Comparison of ENCODE assay signal across 12 mouse cellular contexts in the genomic region with DNA sequence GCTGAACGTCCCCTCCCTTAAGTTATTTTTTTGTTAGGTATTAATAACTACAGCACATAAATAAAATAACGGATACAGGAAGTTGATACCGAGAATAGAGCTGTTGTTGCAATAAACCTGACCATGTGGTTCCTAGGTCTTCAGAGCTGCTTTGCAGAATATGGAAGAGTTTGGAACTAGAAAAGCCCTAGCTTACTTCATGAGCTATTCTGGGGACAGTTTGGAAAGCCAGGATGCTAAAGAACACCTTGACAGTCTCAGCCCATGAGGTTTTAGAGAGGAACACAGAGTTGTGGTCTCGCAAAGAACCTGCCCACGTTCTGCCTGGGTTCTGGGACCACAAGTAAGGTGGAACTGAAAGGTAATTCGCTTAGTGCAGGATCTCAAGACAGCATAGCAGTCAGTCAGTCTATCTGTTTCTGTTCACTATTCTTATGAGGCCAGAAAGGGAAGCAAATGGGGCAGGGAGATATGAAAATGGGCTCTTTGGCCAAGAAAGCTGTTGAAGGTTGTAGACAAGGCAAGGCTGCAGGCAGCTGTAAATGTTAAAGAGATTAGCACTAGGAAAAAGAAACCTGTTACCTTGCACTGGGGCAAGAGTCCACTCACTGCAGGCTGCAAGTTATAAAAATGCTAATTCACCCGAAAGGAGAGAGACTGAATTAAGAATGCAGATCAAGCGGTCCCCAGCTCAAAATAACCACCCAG. TPM values are rescaled to one million over a fixed set of nuclear protein-coding genes. Genes with fewer than 3 reads are reported as not detected.
DNase-seq lines count a peak whose midpoint lies in the region; ATAC-seq and TF ChIP-seq lines count a peak whose summit lies in the region.
"Had no signal": no experiment of that assay in that cellular context is flagged by ENCODE, and none has a peak within 500 bp of the region (broad histone marks: within the 10 kb centered on the region; RNA-seq: fewer than 3 reads in every experiment).

No protein-coding gene starts in this region.

- ATAC-seq in kidney, embryonic 14.5 days (ENCODE audit: low FRiP score, low TSS enrichment) = no peak
- ATAC-seq in kidney, embryonic 15.5 days (replicated peaks; ENCODE audit: low FRiP score) = no peak
- peak; percentile 14; the same call in 1 of the 2 replicates for ATAC-seq in liver, postnatal 0 days

- TF ChIP-seq CTCF in bone marrow, adult 2 months (IDR thresholded peaks at IDR 0.05; ENCODE audit: control insufficient read depth, insufficient read depth, low read length) = no peak
- no peak for TF ChIP-seq CTCF in liver, postnatal 0 days (IDR thresholded peaks at IDR 0.05; ENCODE audit: low read depth)

- no peak overlapping the region for H3K9ac ChIP-seq in kidney, embryonic 14.5 days (ENCODE audit: low read depth, low read length)
- no peak overlapping the region for H3K9ac ChIP-seq in kidney, embryonic 15.5 days
- no peak overlapping the region for H3K9ac ChIP-seq in liver, postnatal 0 days (replicated peaks)
- H3K9ac ChIP-seq: heart, embryonic 15.5 days; lung, embryonic 14.5 days had no signal

- H3K36me3 ChIP-seq in kidney, embryonic 14.5 days (ENCODE audit: control insufficient read depth, insufficient read depth, low read length) = peaks cover 14% of the 10 kb centered on the region
- H3K36me3 ChIP-seq in kidney, embryonic 15.5 days = peaks cover 19% of the 10 kb centered on the region
- H3K36me3 ChIP-seq in liver, postnatal 0 days (replicated peaks; ENCODE audit: insufficient read depth, low read length) = peaks cover 6% of the 10 kb centered on the region; the same call in 1 of the 2 replicates
- H3K36me3 ChIP-seq: heart, embryonic 15.5 days had no signal

- WGBS in kidney, embryonic 14.5 days = 57% methylated on average over 8 of the region's 8 CpGs
- 16% methylated on average over 8 of the region's 8 CpGs for WGBS in bone marrow, adult 2 months
- 61% methylated on average over 8 of the region's 8 CpGs for WGBS in kidney, embryonic 15.5 days
- WGBS in liver, postnatal 0 days (ENCODE audit: insufficient replicate concordance) = 35% methylated on average over 8 of the region's 8 CpGs

- H3K4me3 ChIP-seq in kidney, embryonic 14.5 days (ENCODE audit: low read length) = no peak overlapping the region
- no peak overlapping the region for H3K4me3 ChIP-seq in bone marrow, adult 2 months (replicated peaks; ENCODE audit: control insufficient read depth, low read depth, low read length)
- no peak overlapping the region for H3K4me3 ChIP-seq in kidney, embryonic 15.5 days (replicated peaks)
- no peak overlapping the region for H3K4me3 ChIP-seq in liver, postnatal 0 days (ENCODE audit: low read depth, low read length)
- H3K4me3 ChIP-seq: heart, embryonic 15.5 days had no signal

- H3K27me3 ChIP-seq in kidney, embryonic 14.5 days (ENCODE audit: control insufficient read depth, insufficient read depth, low read length) = no peaks in the 10 kb centered on the region
- no peaks in the 10 kb centered on the region for H3K27me3 ChIP-seq in kidney, embryonic 15.5 days
- H3K27me3 ChIP-seq in liver, postnatal 0 days (ENCODE audit: insufficient read depth, low read length) = no peaks in the 10 kb centered on the region
- H3K27me3 ChIP-seq: heart, embryonic 15.5 days had no signal

- no peak for TF ChIP-seq POLR2A in bone marrow, adult 2 months (IDR thresholded peaks at IDR 0.05; ENCODE audit: borderline replicate concordance, control insufficient read depth, low read depth, low read length)

- H3K4me2 ChIP-seq in kidney, embryonic 14.5 days (replicated peaks; ENCODE audit: low read depth, low read length) = no peak overlapping the region
- peak overlapping the region; percentile 34 for H3K4me2 ChIP-seq in kidney, embryonic 15.5 days
- H3K4me2 ChIP-seq in liver, postnatal 0 days (ENCODE audit: low read depth, low read length) = no peak overlapping the region
- H3K4me2 ChIP-seq: heart, embryonic 15.5 days; lung, embryonic 14.5 days; midbrain, embryonic 11.5 days had no signal

- peak; percentile 78 for TF ChIP-seq EP300 in liver, postnatal 0 days (IDR thresholded peaks at IDR 0.05; ENCODE audit: low read depth)

- no peaks in the 10 kb centered on the region for H3K9me3 ChIP-seq in kidney, embryonic 14.5 days (ENCODE audit: control insufficient read depth, low read length)
- no peaks in the 10 kb centered on the region for H3K9me3 ChIP-seq in kidney, embryonic 15.5 days (replicated peaks)
- H3K9me3 ChIP-seq in liver, postnatal 0 days (ENCODE audit: low read length) = no peaks in the 10 kb centered on the region
- H3K9me3 ChIP-seq: heart, embryonic 15.5 days had no signal

- peak; percentile 26 for DNase-seq in kidney, adult 11 months
- DNase-seq in liver, postnatal 0 days = no peak
- no peak for DNase-seq in adrenal gland, postnatal 36 days
- no peak for DNase-seq in left cerebral cortex, postnatal 36 days (ENCODE audit: low spot score in 2 of 2)
- no peak for DNase-seq in adrenal gland, postnatal 14 days
- DNase-seq: gastrocnemius, postnatal 10 days; lung, embryonic 14.5 days had no signal

- no peak overlapping the region for H3K27ac ChIP-seq in kidney, embryonic 14.5 days (ENCODE audit: low read depth, low read length)
- peak overlapping the region; percentile 70 for H3K27ac ChIP-seq in bone marrow, adult 2 months (ENCODE audit: control insufficient read depth, insufficient read depth, low read depth, low read length, poor library complexity)
- peak overlapping the region; percentile 51 for H3K27ac ChIP-seq in kidney, embryonic 15.5 days
- peak overlapping the region; percentile 72 for H3K27ac ChIP-seq in liver, postnatal 0 days (ENCODE audit: low read depth)
- H3K27ac ChIP-seq: heart, embryonic 15.5 days had no signal

- no peaks in the 10 kb centered on the region for H3K4me1 ChIP-seq in kidney, embryonic 14.5 days (ENCODE audit: control insufficient read depth, insufficient read depth, low read length)
- peaks cover 21% of the 10 kb centered on the region for H3K4me1 ChIP-seq in bone marrow, adult 2 months (ENCODE audit: control insufficient read depth, insufficient read depth, low read length)
- peaks cover 15% of the 10 kb centered on the region for H3K4me1 ChIP-seq in kidney, embryonic 15.5 days
- H3K4me1 ChIP-seq in liver, postnatal 0 days (ENCODE audit: insufficient read depth) = peaks cover 26% of the 10 kb centered on the region

- intact Hi-C loops in left cerebral cortex, postnatal 36 days (cut with DNase I) = no loop called here

RNA-seq across cellular contexts. Expression of a gene that starts 10.5 kb away (rescaled TPM):
- polyA plus RNA-seq in kidney, embryonic 14.5 days (2014; fragmentation: Nextera tagmentation; extraction: Ambion mirVana) = 609 and 623 TPM in 2 replicates
- polyA plus RNA-seq in bone marrow, adult 2 months (2011; ENCODE audit: insufficient read depth, insufficient read length, low replicate concordance, missing spikeins) = 790 and 1,396 TPM in 2 replicates
- 425 and 436 TPM in 2 replicates for polyA plus RNA-seq in kidney, embryonic 15.5 days (2015; fragmentation: Nextera tagmentation; extraction: Ambion mirVana)
- 449 and 461 TPM in 2 replicates for polyA plus RNA-seq in liver, postnatal 0 days (2015; fragmentation: Nextera tagmentation; extraction: Ambion mirVana)
- 10 to 100 TPM; 28.2 to 40.1 TPM for total RNA-seq in adrenal gland, postnatal 36 days (2021)
- total RNA-seq in left cerebral cortex, postnatal 36 days (2021) = 1 to 10 TPM; 8.3 to 9.0 TPM
- 67.5 and 81.0 TPM in 2 replicates for total RNA-seq in adrenal gland, postnatal 14 days (2021)

RNA-seq across cellular contexts. Expression of a gene that starts 47.8 kb away (rescaled TPM):
- polyA plus RNA-seq in kidney, embryonic 14.5 days (2014; fragmentation: Nextera tagmentation; extraction: Ambion mirVana) = 73.1 and 80.8 TPM in 2 replicates
- polyA plus RNA-seq in bone marrow, adult 2 months (2011; ENCODE audit: insufficient read depth, insufficient read length, low replicate concordance, missing spikeins) = 28.8 and 56.2 TPM in 2 replicates
- 74.3 and 77.4 TPM in 2 replicates for polyA plus RNA-seq in kidney, embryonic 15.5 days (2015; fragmentation: Nextera tagmentation; extraction: Ambion mirVana)
- polyA plus RNA-seq in liver, postnatal 0 days (2015; fragmentation: Nextera tagmentation; extraction: Ambion mirVana) = 31.2 and 32.5 TPM in 2 replicates
- 10 to 100 TPM; 65.3 to 67.7 TPM for total RNA-seq in adrenal gland, postnatal 36 days (2021)
- 10 to 100 TPM; 38.7 to 39.9 TPM for total RNA-seq in left cerebral cortex, postnatal 36 days (2021)
- total RNA-seq in adrenal gland, postnatal 14 days (2021) = 94.0 and 99.4 TPM in 2 replicates
